Mouse (Mus musculus) liver, embryonic 14.5 days (tissue): ENCODE data around the gene Fgfr2.

Experiments used
- CTCF ChIP-seq: IDR thresholded peaks from 2 replicates; pipeline ENCODE4 v1.5.1; 2016; ENCODE audit warnings: antibody characterized with exemption, low read depth, control low read depth
- EP300 ChIP-seq: IDR thresholded peaks from 2 replicates; pipeline ENCODE4 v1.6.1; 2016; ENCODE audit warnings: antibody characterized with exemption, low read depth

- TF ChIP-seq EP300 (no peak), CTCF (no peak)
Observed at GRCm38 (mm10) chr7:130221661-130222387, 2901.3 kb downstream of the Fgfr2 start.
